Mouse (Mus musculus) lung, embryonic 15.5 days (tissue): ENCODE data around the gene Rfx6. TPM values are rescaled to one million over a fixed set of nuclear protein-coding genes. Genes with fewer than 3 reads are reported as not detected.

Experiments
- ATAC-seq: fragments of 200-750 bp; cut with Nextera tagmentation; 2 replicates; pipeline ENCODE4 v1.8.0; 2017; ENCODE audit warnings: moderate number of reproducible peaks, borderline replicate concordance; ENCODE audit not compliant: low FRiP score, low TSS enrichment; ENCODE audit errors: extremely low read depth
- H3K27ac ChIP-seq: fragments of 300-500 bp; sonication (generic); 2 replicates; pipeline ENCODE4 v1.5.1; 2015; ENCODE audit warnings: moderate library complexity, mild to moderate bottlenecking, inconsistent platforms
- H3K27me3 ChIP-seq: fragments of 300-500 bp; sonication (generic); 2 replicates; pipeline ENCODE4 v1.6.1; 2015; ENCODE audit warnings: inconsistent platforms
- H3K36me3 ChIP-seq: fragments of 300-500 bp; sonication (generic); 2 replicates; pipeline ENCODE4 v1.6.1; 2015; ENCODE audit warnings: inconsistent platforms
- H3K4me1 ChIP-seq: fragments of 300-500 bp; sonication (generic); 2 replicates; pipeline ENCODE4 v1.6.1; 2015; ENCODE audit warnings: inconsistent platforms
- H3K4me2 ChIP-seq: fragments of 300-500 bp; sonication (generic); 2 replicates; pipeline ENCODE4 v1.6.1; 2015; ENCODE audit warnings: inconsistent platforms, mild to moderate bottlenecking, moderate library complexity
- H3K4me3 ChIP-seq: fragments of 300-500 bp; sonication (generic); 2 replicates; pipeline ENCODE4 v1.5.1; 2015; ENCODE audit warnings: mild to moderate bottlenecking, inconsistent platforms
- H3K9ac ChIP-seq: fragments of 300-500 bp; sonication (generic); 2 replicates; pipeline ENCODE4 v1.6.1; 2015; ENCODE audit warnings: inconsistent platforms
- H3K9me3 ChIP-seq: fragments of 300-500 bp; sonication (generic); 2 replicates; pipeline ENCODE4 v1.6.1; 2016; ENCODE audit warnings: inconsistent platforms
- WGBS: fragments of 180-500 bp; shearing (Covaris S2); methylation state at CpG from one replicate; pipeline ENCODE4 v1.1.7; 2015; 5-methylcytosine and 5-hydroxymethylcytosine counted together
- polyA plus RNA-seq: library from polyadenylated mRNA; unstranded; fragments of >200 nt; fragmentation: Nextera tagmentation; extraction: Ambion mirVana; gene quantifications from 2 replicates; pipeline ENCODE4 v1.2.1, GENCODE M21; 2015

Rfx6 gene
- polyA plus RNA-seq, result not detected in 2 replicates

DNA sequence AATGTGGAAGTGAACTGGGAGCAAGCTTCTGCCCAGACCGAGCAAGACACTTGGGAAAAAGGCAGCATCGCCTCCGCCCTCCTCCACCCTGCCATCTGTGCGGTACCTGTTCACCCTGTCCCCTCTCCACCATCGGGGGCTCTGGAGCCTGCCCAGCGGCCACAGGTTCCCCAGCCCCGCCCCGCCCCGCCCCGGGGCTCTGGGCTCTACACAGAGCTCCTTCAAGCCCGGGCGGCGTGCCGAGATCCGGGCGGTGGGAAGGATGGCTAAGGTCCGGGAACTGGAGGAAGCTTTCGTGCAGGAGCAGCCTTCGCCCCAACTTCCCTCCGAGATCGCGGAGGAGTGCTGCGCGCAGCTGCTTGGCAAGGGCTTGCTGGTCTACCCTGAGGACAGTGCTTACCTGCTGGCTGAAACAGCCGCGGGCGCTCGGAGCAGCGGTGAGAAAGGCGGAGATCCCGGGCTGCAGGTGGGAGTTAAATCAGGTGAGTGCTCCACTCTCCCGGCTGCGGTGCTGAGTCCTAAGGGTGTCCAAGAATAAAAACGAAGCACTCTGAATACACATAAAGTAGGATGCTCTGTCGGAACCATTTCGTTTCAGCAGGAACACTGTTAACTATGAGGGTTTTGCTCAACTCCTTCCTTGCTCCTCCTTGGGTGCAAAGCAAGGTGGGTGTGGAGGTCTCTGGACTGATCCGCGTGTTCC lies at the start of gene Rfx6:
TSS of gene Rfx6 (plus strand) at position 209 of the 703 bp plus-strand sequence.
- peak; percentile 62; the same call in 1 of the 2 replicates for ATAC-seq
- Histone ChIP-seq H3K27me3 (peaks cover 26% of the 10 kb centered on the region), H3K4me1 (no peaks in the 10 kb centered on the region; the same call in 1 of the 2 replicates), H3K27ac (no peak within 1 kb of the TSS), H3K9me3 (no peaks in the 10 kb centered on the region), H3K36me3 (no peaks in the 10 kb centered on the region), H3K4me3 (peak within 1 kb of the TSS; percentile 41), H3K9ac (no peak within 1 kb of the TSS), H3K4me2 (peak within 1 kb of the TSS; percentile 73)
- under 1% methylated on average over 38 of the region's 38 CpGs for WGBS

DNA sequence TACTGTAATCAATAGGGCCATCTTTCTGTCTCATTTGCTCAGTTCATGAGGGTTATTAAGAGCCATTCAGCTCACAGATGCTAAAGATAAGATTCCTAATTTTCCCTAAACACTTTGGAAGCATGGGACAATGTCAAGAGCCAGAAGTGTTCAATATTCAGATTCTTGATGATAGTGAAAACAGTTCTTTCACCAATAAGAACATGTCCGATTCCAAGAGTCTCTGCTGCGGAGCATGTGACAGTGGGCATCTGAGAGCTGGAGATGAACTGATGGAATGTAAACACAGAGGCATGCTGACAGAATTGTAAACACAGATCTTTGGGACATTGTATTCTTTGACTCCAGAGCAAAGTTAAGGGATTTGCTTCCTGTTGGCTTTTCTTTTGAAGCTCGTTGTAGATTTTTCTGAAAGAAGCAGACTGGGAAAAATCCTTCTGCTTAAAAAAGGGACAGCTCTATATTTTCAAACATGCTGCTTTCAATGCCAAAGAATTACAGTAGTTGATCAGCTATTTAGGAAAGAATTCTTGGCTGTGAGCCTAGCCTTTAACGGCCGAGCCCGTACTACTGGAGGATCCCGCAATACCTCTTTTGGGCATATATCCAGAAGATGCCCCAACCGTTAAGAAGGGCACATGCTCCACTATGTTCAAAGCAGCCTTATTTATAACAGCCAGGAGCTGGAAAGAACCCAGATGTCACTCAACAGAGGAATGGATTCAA lies 46.0 kb upstream of the Rfx6 start, which contains the start of gene Gprc6a:
TSS of gene Gprc6a (minus strand) at position 51 of the 726 bp plus-strand sequence.
- ATAC-seq, result peak; percentile 88; the same call in 1 of the 2 replicates
- H3K27me3 ChIP-seq, result no peaks in the 10 kb centered on the region
- H3K4me2 ChIP-seq, result no peak within 1 kb of the TSS
- no peak within 1 kb of the TSS for H3K4me3 ChIP-seq
- no peaks in the 10 kb centered on the region for H3K36me3 ChIP-seq
- H3K9me3 ChIP-seq, result no peaks in the 10 kb centered on the region
- H3K9ac ChIP-seq, result no peak within 1 kb of the TSS
- peak within 1 kb of the TSS; percentile 82 for H3K27ac ChIP-seq
- H3K4me1 ChIP-seq, result no peaks in the 10 kb centered on the region
- 15% methylated on average over 8 of the region's 8 CpGs for WGBS

GRCm38 (mm10) chr10:51649506-51650221 lies 27.9 kb upstream of the Rfx6 start:
- Histone ChIP-seq H3K36me3 (no peaks in the 10 kb centered on the region), H3K27ac (no peak overlapping the region), H3K4me1 (no peaks in the 10 kb centered on the region), H3K4me3 (no peak overlapping the region), H3K9me3 (no peaks in the 10 kb centered on the region), H3K27me3 (no peaks in the 10 kb centered on the region), H3K4me2 (no peak overlapping the region), H3K9ac (no peak overlapping the region)
- WGBS, result 27% methylated on average over 3 of the region's 3 CpGs
- ATAC-seq, result peak; percentile 39; the same call in 1 of the 2 replicates

- H3K4me2 ChIP-seq, result no peak overlapping the region
- H3K27me3 ChIP-seq, result no peaks in the 10 kb centered on the region
- peaks cover 3% of the 10 kb centered on the region; the same call in 1 of the 2 replicates for H3K4me1 ChIP-seq
- H3K9me3 ChIP-seq, result no peaks in the 10 kb centered on the region
- no peak overlapping the region for H3K9ac ChIP-seq
- ATAC-seq, result no peak
- no peak overlapping the region for H3K27ac ChIP-seq
- no peak overlapping the region for H3K4me3 ChIP-seq
- WGBS, result 73% methylated on average over 1 of the region's 1 CpGs
- H3K36me3 ChIP-seq, result no peaks in the 10 kb centered on the region
Measured at GRCm38 (mm10) chr10:51657324-51657723, 20.2 kb upstream of the Rfx6 start.

- Histone ChIP-seq H3K9ac (no peak overlapping the region), H3K27ac (no peak overlapping the region), H3K9me3 (no peaks in the 10 kb centered on the region), H3K4me1 (no peaks in the 10 kb centered on the region), H3K27me3 (no peaks in the 10 kb centered on the region), H3K4me3 (no peak overlapping the region), H3K36me3 (no peaks in the 10 kb centered on the region), H3K4me2 (no peak overlapping the region)
- no peak for ATAC-seq
Measured at GRCm38 (mm10) chr10:51669334-51669733, 8.2 kb upstream of the Rfx6 start.

DNA sequence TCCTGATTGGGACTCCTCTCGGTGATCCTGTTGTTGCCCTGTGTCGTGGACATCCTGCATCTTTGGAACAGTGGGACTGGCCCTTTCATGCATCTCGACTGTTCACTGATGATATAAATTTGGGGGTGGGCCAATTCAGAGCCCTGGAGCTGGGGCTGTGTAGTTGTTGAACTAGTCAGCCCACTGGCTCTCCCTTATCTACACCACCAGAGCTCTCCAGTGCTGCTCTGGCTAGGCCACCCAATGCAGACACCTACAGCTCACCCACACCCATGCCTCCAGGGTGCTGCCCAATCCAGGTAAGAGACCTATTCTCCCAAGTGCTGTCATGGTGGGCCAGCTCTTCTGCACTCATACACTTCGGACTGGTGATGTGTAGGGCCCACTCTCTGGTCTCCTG lies 6.0 kb upstream of the Rfx6 start:
- Histone ChIP-seq H3K36me3 (no peaks in the 10 kb centered on the region), H3K27me3 (peaks cover 5% of the 10 kb centered on the region; the same call in 1 of the 2 replicates), H3K4me2 (no peak overlapping the region), H3K4me1 (no peaks in the 10 kb centered on the region), H3K27ac (no peak overlapping the region), H3K4me3 (no peak overlapping the region), H3K9me3 (no peaks in the 10 kb centered on the region), H3K9ac (no peak overlapping the region)
- 78% methylated on average over 4 of the region's 4 CpGs for WGBS
- ATAC-seq, result no peak

DNA sequence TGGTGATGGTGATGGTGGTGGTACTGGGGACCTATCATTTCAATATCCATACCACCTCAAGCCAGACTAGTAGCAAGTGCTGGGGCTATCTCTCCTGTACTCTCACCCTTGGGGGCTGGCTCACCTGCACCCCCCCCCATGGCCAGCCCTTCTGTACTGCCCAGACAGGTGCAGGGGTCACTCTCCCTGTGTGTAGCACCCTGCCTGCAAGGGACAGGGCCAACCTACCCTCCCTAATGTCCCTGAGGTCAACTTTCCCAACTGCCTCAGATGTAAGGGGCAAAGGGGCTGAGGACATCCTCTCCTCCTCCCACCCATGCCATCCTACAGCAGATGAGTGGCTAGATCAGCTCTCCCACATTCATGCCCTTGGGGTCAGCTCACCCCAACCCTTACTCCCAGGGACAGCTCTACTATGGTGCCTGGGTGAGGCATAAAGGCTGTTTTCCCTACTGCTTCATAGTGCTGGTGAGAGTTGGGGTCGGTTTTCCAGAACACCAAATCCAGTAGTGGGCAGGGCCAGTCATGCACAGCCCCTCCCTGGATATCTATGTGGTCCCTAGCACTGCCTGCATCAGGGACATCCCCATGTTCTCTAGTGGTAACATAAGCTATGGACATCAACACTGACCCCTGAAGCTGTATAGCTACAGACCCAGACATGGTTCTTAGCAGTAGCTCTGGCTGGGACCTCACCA lies 5.3 kb upstream of the Rfx6 start:
- Histone ChIP-seq H3K36me3 (no peaks in the 10 kb centered on the region), H3K4me3 (no peak overlapping the region), H3K9ac (no peak overlapping the region), H3K4me1 (no peaks in the 10 kb centered on the region), H3K4me2 (no peak overlapping the region), H3K27me3 (peaks cover 12% of the 10 kb centered on the region), H3K9me3 (no peaks in the 10 kb centered on the region), H3K27ac (no peak overlapping the region)
- ATAC-seq, result no peak
- 42% methylated on average over 1 of the region's 1 CpGs for WGBS

DNA sequence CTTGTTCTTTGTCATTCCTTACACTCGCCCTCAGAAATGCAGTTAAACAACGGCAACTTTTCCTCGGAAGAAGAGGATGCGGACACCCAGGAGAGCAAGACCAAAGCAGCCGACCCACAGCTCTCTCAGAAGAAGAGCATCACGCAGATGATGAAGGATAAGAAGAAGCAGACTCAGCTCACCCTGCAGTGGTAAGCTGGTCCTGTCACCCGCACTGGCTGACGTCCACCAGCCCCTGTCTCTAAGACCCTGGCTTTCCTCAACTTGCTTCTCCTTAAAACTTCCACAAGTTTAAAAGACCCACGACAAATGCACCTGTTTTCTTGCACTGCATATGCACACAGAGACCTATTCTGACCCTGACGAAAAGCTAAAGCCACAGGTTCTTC lies 689 bp downstream of the Rfx6 start:
- Histone ChIP-seq H3K9me3 (no peaks in the 10 kb centered on the region), H3K9ac (no peak overlapping the region), H3K4me1 (no peaks in the 10 kb centered on the region; the same call in 1 of the 2 replicates), H3K4me2 (peak overlapping the region; percentile 73), H3K27ac (no peak overlapping the region), H3K27me3 (peaks cover 26% of the 10 kb centered on the region), H3K4me3 (peak overlapping the region; percentile 41), H3K36me3 (no peaks in the 10 kb centered on the region)
- no peak for ATAC-seq
- WGBS, result 9% methylated on average over 10 of the region's 10 CpGs

DNA sequence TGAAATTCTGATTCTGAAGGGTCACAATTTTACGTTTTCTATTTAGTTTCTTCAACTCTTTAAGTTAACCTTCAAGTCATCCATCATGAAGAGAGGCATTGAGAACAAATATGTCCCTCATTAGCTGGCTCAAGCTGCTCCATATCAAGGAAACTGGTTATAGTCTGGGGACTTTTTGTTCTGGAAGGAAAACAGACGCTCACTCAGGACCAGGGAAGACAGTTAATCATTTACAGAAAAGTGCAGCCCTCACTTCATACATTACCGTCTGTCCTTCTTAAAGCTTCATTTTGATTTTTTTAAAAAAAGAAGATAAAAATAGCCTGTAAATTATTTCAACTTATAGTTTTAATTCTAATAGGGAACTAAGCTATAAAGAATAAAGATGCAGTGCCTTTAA lies 43.3 kb downstream of the Rfx6 start:
- Histone ChIP-seq H3K27me3 (no peaks in the 10 kb centered on the region), H3K27ac (no peak overlapping the region), H3K36me3 (no peaks in the 10 kb centered on the region), H3K4me3 (no peak overlapping the region), H3K4me2 (no peak overlapping the region), H3K9ac (no peak overlapping the region), H3K4me1 (no peaks in the 10 kb centered on the region), H3K9me3 (no peaks in the 10 kb centered on the region)
- 8% methylated on average over 3 of the region's 3 CpGs for WGBS
- no peak for ATAC-seq

- H3K27me3 ChIP-seq, result no peaks in the 10 kb centered on the region
- no peak overlapping the region for H3K4me3 ChIP-seq
- no peak overlapping the region for H3K4me2 ChIP-seq
- H3K9ac ChIP-seq, result no peak overlapping the region
- 80% methylated on average over 5 of the region's 5 CpGs for WGBS
- H3K36me3 ChIP-seq, result no peaks in the 10 kb centered on the region
- no peaks in the 10 kb centered on the region for H3K4me1 ChIP-seq
- no peaks in the 10 kb centered on the region for H3K9me3 ChIP-seq
- ATAC-seq, result no peak
- H3K27ac ChIP-seq, result no peak overlapping the region
Measured at GRCm38 (mm10) chr10:51761436-51761835, 83.9 kb downstream of the Rfx6 start.

DNA sequence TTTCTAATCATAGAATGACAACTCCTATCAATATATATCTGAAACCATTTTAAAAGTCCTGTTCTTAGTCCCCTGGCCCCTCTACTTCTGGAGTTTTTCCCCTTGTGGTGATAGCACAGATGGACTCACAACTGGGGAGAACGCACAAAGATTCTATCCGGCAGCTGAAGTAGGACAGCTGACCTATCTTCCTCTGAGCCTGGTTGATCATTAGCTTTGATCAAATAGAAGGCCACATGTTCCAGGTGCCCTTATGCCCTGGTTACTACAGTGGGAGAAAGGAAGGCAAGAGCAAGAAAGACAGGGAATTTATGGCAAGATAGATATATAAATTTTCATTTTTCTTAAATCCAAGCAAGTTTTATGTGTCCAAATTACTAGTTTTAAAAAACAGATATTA lies 85.7 kb downstream of the Rfx6 start:
- H3K36me3 ChIP-seq, result no peaks in the 10 kb centered on the region
- H3K4me3 ChIP-seq, result no peak overlapping the region
- WGBS, result 51% methylated on average over 2 of the region's 2 CpGs
- no peak for ATAC-seq
- H3K4me2 ChIP-seq, result no peak overlapping the region
- no peaks in the 10 kb centered on the region for H3K4me1 ChIP-seq
- no peak overlapping the region for H3K27ac ChIP-seq
- H3K27me3 ChIP-seq, result no peaks in the 10 kb centered on the region
- no peaks in the 10 kb centered on the region for H3K9me3 ChIP-seq
- no peak overlapping the region for H3K9ac ChIP-seq
